Mouse (Mus musculus) intestine, embryonic 14.5 days (tissue): ENCODE results near the gene Bod1. TPM values are rescaled to one million over a fixed set of nuclear protein-coding genes. Genes with fewer than 3 reads are reported as not detected.

ENCODE experiments used
- ATAC-seq: fragments of 200-750 bp; cut with Nextera tagmentation; replicated peaks from 2 replicates; pipeline ENCODE4 v1.8.0; 2017; ENCODE audit warnings: low read depth, moderate number of reproducible peaks, moderate TSS enrichment, moderate library complexity; ENCODE audit not compliant: low FRiP score, low TSS enrichment
- DNase-seq: peaks from one replicate; pipeline ENCODE4 v3.0.0-alpha.2; 2018; ENCODE audit warnings: low spot score
- H3K27ac ChIP-seq: fragments of 300-500 bp; sonication (generic); 2 replicates; pipeline ENCODE4 v1.5.1; 2014; ENCODE audit warnings: low read depth, mild to moderate bottlenecking, control low read depth
- H3K27me3 ChIP-seq: fragments of 300-500 bp; sonication (generic); replicated peaks from 2 replicates; pipeline ENCODE4 v1.6.1; 2014; ENCODE audit warnings: low read length, control low read depth; ENCODE audit not compliant: control insufficient read depth, insufficient read depth
- H3K36me3 ChIP-seq: fragments of 300-500 bp; sonication (generic); 2 replicates; pipeline ENCODE4 v1.6.1; 2014; ENCODE audit warnings: low read length, control low read depth; ENCODE audit not compliant: control insufficient read depth, insufficient read depth
- H3K4me1 ChIP-seq: fragments of 300-500 bp; sonication (generic); replicated peaks from 2 replicates; pipeline ENCODE4 v1.6.1; 2014; ENCODE audit warnings: low read length, control low read depth, mixed read lengths; ENCODE audit not compliant: control insufficient read depth, insufficient read depth
- H3K4me2 ChIP-seq: fragments of 300-500 bp; sonication (generic); 2 replicates; pipeline ENCODE4 v1.6.1; 2014; ENCODE audit warnings: low read length
- H3K4me3 ChIP-seq: fragments of 300-500 bp; sonication (generic); 2 replicates; pipeline ENCODE4 v1.5.1; 2014; ENCODE audit warnings: low read depth, low read length, control low read depth, mixed read lengths
- H3K9ac ChIP-seq: fragments of 300-500 bp; sonication (generic); 2 replicates; pipeline ENCODE4 v1.6.1; 2014; ENCODE audit warnings: mild to moderate bottlenecking, low read length
- H3K9me3 ChIP-seq: fragments of 300-500 bp; sonication (generic); 2 replicates; pipeline ENCODE4 v1.6.1; 2016; ENCODE audit warnings: low read length, control low read depth; ENCODE audit not compliant: control insufficient read depth
- WGBS: fragments of 180-500 bp; shearing (Covaris S2); extraction: QIAGEN DNeasy Blood & Tissue Kit; methylation state at CpG from one replicate; pipeline ENCODE4 v1.1.7; 2014; 5-methylcytosine and 5-hydroxymethylcytosine counted together
- polyA plus RNA-seq: library from polyadenylated mRNA; unstranded; fragments of >200 nt; fragmentation: Nextera tagmentation; extraction: Ambion mirVana; gene quantifications from 2 replicates; pipeline ENCODE4 v1.2.1, GENCODE M21; 2014

Gene Bod1
- 89.5 and 92.7 TPM in 2 replicates for polyA plus RNA-seq

DNA sequence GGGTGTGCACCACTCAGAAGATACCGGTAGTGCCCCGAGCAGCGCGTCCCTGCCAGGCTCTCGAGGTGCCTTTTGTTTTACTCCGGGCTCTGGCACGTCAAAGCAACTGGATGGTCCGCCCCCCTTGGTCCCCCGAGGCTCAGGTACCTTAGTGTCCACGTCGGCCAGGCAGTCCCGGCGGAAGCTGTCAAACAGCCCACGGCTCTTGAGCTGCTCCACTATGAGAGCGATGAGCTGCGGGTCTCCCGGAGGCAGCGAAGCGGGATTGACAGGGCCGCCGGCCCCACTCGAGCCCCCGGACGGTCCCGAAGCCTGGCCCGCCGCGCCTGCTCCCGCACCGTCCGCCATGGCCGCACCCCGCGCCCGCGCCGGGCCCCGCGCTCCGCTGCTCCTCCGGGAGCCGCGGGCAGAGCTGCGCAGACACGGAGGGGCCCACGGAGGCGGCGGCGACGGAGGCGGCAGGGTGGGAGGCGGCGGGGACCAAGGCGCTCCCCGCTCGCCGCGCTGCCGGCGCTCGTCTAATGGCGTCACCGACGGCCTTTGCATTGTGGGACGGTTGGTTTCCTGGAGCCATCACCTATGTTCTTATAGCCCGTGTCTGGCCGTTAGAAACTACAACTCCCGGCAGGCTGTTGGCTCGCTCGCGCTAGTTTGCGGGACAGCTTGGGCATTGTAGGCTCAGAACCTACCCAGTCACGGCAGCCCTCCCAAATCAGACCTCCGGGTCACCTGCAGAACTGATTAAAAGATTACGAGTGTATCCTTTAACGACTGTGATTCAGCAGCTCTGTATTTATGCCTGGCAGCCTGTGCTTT is at the start of gene Bod1:
Gene Bod1, minus strand, starts transcription at position 532 of the 816 bp plus-strand sequence.
- Histone ChIP-seq H3K9me3 (no peaks in the 10 kb centered on the region), H3K4me1 (peaks cover 13% of the 10 kb centered on the region), H3K4me2 (peak within 1 kb of the TSS; percentile 81), H3K4me3 (peak within 1 kb of the TSS; percentile 93), H3K27ac (peak within 1 kb of the TSS; percentile 27; the same call in 1 of the 2 replicates), H3K9ac (peak within 1 kb of the TSS; percentile 89), H3K36me3 (peaks cover 27% of the 10 kb centered on the region), H3K27me3 (no peaks in the 10 kb centered on the region)
- ATAC-seq: peak; percentile 95
- under 1% methylated on average over 75 of the region's 76 CpGs for WGBS
- peak; percentile 89 for DNase-seq

GRCm38 (mm10) chr11:31719090-31719489 is 47.4 kb upstream of the Bod1 start:
- Histone ChIP-seq H3K27ac (no peak overlapping the region), H3K9ac (no peak overlapping the region), H3K4me1 (no peaks in the 10 kb centered on the region), H3K4me2 (no peak overlapping the region), H3K36me3 (no peaks in the 10 kb centered on the region), H3K4me3 (no peak overlapping the region), H3K27me3 (no peaks in the 10 kb centered on the region), H3K9me3 (no peaks in the 10 kb centered on the region)
- DNase-seq (no peak), ATAC-seq (no peak)
- WGBS: 80% methylated on average over 4 of the region's 4 CpGs

DNA sequence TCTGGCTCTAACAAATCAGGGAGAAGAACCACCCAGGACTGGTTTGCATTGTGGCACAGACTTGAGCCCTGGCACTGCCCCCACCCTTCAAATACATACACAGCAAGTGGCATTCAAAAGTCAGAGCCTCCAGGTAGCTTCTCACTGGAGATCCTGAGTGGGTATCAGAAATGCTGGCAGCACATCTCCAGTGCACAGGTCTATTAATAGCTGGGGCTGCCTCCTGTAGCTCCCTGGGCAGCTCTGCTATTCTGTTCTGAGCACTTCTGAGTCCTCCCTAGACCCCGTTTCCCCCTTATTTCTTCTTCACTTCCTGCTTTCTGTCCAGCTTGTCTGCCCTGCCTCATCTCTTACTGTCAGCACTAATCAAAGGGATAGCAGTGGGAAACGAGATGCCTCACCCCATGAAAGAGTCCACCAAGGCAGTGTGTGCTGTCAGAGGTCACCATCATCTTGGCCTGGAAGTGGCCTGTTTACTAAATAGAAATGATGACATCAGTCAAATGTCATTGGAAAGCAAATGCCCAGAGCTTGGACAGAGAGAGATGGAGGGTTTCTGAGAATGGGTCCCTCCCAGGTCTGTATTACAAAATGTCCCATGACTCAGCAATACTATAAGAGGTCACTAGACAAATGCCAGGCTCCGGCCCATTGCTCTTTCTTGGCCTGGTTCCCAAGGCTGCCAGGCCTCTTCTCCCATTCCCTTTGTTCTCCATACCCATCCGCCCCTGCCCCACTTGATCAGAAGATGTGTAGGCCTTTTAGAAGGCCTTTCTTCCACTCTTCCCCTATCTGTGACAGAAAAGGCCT is 46.4 kb upstream of the Bod1 start:
- H3K9me3 ChIP-seq: no peaks in the 10 kb centered on the region
- DNase-seq (no peak), ATAC-seq (no peak)
- H3K36me3 ChIP-seq: no peaks in the 10 kb centered on the region
- no peak overlapping the region for H3K4me3 ChIP-seq
- 54% methylated on average over 4 of the region's 4 CpGs for WGBS
- no peak overlapping the region for H3K9ac ChIP-seq
- H3K27ac ChIP-seq: no peak overlapping the region
- no peaks in the 10 kb centered on the region; the same call in 1 of the 2 replicates for H3K4me1 ChIP-seq
- no peaks in the 10 kb centered on the region for H3K27me3 ChIP-seq
- H3K4me2 ChIP-seq: no peak overlapping the region

GRCm38 (mm10) chr11:31713641-31714121 is 42.0 kb upstream of the Bod1 start:
- H3K9me3 ChIP-seq: no peaks in the 10 kb centered on the region
- H3K27ac ChIP-seq: no peak overlapping the region
- no peaks in the 10 kb centered on the region; the same call in 1 of the 2 replicates for H3K4me1 ChIP-seq
- H3K4me3 ChIP-seq: no peak overlapping the region
- DNase-seq (no peak), ATAC-seq (no peak)
- WGBS: 74% methylated on average over 6 of the region's 6 CpGs
- no peaks in the 10 kb centered on the region for H3K27me3 ChIP-seq
- H3K9ac ChIP-seq: no peak overlapping the region
- no peaks in the 10 kb centered on the region for H3K36me3 ChIP-seq
- no peak overlapping the region for H3K4me2 ChIP-seq

GRCm38 (mm10) chr11:31713116-31713515 is 41.4 kb upstream of the Bod1 start:
- H3K4me2 ChIP-seq: no peak overlapping the region
- no peak overlapping the region for H3K9ac ChIP-seq
- no peaks in the 10 kb centered on the region for H3K9me3 ChIP-seq
- H3K27me3 ChIP-seq: no peaks in the 10 kb centered on the region
- no peaks in the 10 kb centered on the region; the same call in 1 of the 2 replicates for H3K4me1 ChIP-seq
- no peak for ATAC-seq
- 65% methylated on average over 8 of the region's 8 CpGs for WGBS
- H3K4me3 ChIP-seq: no peak overlapping the region
- H3K27ac ChIP-seq: no peak overlapping the region
- no peaks in the 10 kb centered on the region for H3K36me3 ChIP-seq
- no peak for DNase-seq

DNA sequence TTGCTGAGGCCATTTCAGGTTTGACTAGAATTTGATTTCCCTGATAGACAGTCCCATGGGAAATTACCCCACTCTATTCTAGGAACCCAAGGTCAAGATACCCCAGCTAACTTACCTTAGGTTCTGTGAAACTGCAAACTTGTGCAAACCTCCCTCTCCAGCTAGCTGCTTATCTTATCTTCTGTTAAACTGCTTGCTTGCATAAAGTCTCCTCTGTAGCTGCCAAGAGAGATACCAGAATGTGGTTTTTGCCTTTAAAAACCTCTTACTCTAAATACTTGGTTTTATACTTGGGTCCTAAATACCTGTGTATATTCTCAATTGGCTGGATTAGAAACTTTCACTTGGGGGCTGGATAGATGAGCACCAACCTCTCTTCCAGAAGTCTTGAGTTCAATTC is 36.1 kb upstream of the Bod1 start:
- no peak overlapping the region for H3K4me3 ChIP-seq
- H3K9me3 ChIP-seq: 0 out of 2 replicates have a peak, but pooled peaks cover 3% of the 10 kb centered on the region
- no peak overlapping the region for H3K9ac ChIP-seq
- no peak for ATAC-seq
- DNase-seq: no peak
- H3K27ac ChIP-seq: no peak overlapping the region
- no peaks in the 10 kb centered on the region for H3K4me1 ChIP-seq
- H3K27me3 ChIP-seq: no peaks in the 10 kb centered on the region
- H3K36me3 ChIP-seq: no peaks in the 10 kb centered on the region
- no peak overlapping the region for H3K4me2 ChIP-seq

DNA sequence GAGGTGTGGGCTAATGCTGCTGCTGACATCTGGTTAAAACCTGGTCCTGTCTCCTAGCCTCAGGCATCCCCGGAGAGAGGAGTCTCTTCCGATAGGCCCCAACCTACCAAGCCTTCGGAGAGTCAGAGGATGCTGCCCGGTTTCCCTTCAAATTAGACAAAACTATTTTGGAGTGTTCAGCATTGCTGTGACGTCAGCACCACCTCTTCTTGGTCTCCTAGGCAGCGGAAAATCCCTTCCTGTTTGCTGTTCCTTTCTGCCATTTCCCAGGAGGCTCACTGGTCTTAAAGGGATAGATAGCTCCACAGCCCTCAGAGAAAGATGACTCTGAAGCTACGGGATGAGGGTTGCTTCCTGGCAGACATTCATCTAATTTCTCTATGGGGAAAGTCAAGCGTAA is 31.5 kb upstream of the Bod1 start:
- 0 out of 2 replicates have a peak, but pooled peaks cover 3% of the 10 kb centered on the region for H3K9me3 ChIP-seq
- H3K27ac ChIP-seq: no peak overlapping the region
- H3K4me1 ChIP-seq: no peaks in the 10 kb centered on the region
- no peaks in the 10 kb centered on the region for H3K36me3 ChIP-seq
- no peaks in the 10 kb centered on the region for H3K27me3 ChIP-seq
- no peak for DNase-seq
- H3K4me3 ChIP-seq: no peak overlapping the region
- no peak overlapping the region for H3K9ac ChIP-seq
- no peak overlapping the region for H3K4me2 ChIP-seq
- ATAC-seq: no peak
- 77% methylated on average over 8 of the region's 8 CpGs for WGBS

DNA sequence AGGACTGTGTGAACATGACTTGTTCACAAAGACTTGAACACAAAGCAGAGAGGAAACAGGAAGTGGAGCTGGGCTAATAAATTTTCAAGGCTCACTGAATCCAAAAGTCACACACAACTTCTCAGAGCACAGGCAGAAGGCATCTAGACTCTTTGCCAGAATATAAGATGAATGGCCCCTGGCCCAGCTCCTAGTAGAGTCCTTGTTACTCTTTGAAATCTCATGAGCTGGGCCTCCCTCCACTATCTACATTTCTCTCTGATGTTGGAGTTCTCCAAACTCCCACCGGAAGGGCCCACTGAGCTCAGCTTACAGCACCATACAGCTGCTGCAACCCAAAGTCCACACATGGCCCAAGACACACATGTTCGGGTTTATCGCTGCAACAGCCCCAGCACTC is 30.2 kb upstream of the Bod1 start:
- H3K27me3 ChIP-seq: no peaks in the 10 kb centered on the region
- no peaks in the 10 kb centered on the region for H3K4me1 ChIP-seq
- H3K36me3 ChIP-seq: no peaks in the 10 kb centered on the region
- H3K4me3 ChIP-seq: no peak overlapping the region
- H3K4me2 ChIP-seq: no peak overlapping the region
- no peak overlapping the region for H3K9ac ChIP-seq
- DNase-seq (no peak), ATAC-seq (no peak)
- 91% methylated on average over 3 of the region's 3 CpGs for WGBS
- no peaks in the 10 kb centered on the region for H3K9me3 ChIP-seq
- no peak overlapping the region for H3K27ac ChIP-seq
